Mouse (Mus musculus): ENCODE measurements around the gene Nbeal2. TPM values are rescaled to one million over a fixed set of nuclear protein-coding genes. Genes with fewer than 3 reads are reported as not detected.

Gene Nbeal2
- 1.8 TPM in 2 replicates for polyA plus RNA-seq (2011; ENCODE audit: insufficient read length, low read depth, missing spikeins)

- H3K4me1 ChIP-seq (ENCODE audit: control insufficient read depth, insufficient read depth, low read length) = peaks cover 3% of the 10 kb centered on the region; the same call in 1 of the 2 replicates
- peak; percentile 39 for TF ChIP-seq POLR2A (IDR thresholded peaks at IDR 0.05; ENCODE audit: low read depth, low read length)
- no peak for TF ChIP-seq CTCF (IDR thresholded peaks at IDR 0.05; ENCODE audit: borderline replicate concordance, insufficient read depth, low read length)
- no peak within 1 kb of the TSS for H3K27ac ChIP-seq (ENCODE audit: insufficient read depth, low read length)
- peak within 1 kb of the TSS; percentile 37 for H3K4me3 ChIP-seq (ENCODE audit: insufficient read depth, low read length)
Observed at GRCm38 (mm10) chr9:110653655-110654461, at the start of gene Nbeal2. Nbeal2 (minus strand) TSS chr9:110654161.

DNA sequence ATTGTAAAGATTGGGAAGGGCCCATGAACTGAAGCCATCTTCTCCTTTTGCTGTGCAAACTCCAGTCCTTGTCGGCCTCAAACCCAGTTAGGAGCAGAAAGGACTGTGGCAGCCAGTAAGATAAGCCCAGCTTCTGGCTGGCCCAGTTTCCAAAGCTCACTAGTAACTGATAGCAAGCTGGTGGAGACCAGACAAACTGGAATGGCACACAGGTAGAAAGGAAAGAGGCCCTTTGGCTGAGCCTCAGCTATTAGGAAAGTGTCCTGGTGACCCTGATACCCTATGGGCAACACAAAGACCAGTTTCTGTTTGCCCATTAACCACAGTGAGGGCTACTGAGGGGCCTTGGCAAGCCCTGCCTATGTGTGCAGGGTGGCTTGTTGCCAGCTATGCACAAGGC is 48.9 kb upstream of the Nbeal2 start:
- no peak overlapping the region for H3K27ac ChIP-seq (ENCODE audit: insufficient read depth, low read length)
- no peak overlapping the region for H3K4me3 ChIP-seq (ENCODE audit: insufficient read depth, low read length)
- no peaks in the 10 kb centered on the region for H3K4me1 ChIP-seq (ENCODE audit: control insufficient read depth, insufficient read depth, low read length)
- TF ChIP-seq CTCF (IDR thresholded peaks at IDR 0.05; ENCODE audit: borderline replicate concordance, insufficient read depth, low read length) (no peak), POLR2A (IDR thresholded peaks at IDR 0.05; ENCODE audit: low read depth, low read length) (no peak)

DNA sequence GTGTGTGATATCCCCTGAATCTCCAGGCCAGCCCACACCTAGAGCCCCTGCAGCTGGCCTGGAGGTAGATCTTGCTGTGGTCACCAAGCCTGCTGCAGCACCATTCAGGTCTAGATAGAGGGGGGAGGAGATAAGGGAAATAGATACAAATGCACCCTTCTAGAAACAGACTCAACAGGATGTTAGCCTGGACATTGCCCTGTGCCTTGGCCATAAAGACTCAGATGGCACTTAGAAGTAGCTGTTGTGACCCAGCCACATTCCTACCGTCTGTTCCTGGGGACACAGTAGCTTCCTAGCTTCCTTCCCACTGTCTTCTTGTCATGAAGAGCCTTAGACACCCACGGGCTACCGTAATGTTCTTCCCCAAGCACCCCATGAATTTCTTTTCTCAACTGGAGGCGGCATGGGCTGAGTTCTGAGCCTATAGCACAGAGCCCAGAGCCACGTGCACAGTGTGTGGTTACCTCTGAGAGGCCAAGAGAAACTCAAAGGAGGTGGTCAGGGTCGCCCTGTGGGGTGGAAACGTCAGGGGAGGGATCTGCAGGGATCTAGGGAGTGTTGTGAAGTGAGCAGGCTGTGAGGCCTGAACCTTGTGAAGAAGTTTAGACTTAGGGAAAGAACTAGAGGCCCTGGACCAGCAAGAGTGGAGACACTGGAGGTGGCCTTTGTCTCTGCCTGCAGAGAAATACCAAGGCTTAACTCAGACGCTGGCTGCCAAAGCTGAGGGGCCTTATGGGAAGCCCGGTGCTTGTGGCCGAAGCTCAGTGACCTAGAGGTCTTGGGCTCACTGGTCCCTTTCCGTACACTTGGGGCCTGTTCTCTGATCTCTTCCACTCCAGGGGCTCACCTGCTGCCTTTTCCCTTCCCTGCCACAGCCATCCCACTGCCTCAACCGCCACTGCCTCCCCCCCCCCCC is 47.4 kb upstream of the Nbeal2 start:
- TF ChIP-seq POLR2A (IDR thresholded peaks at IDR 0.05; ENCODE audit: low read depth, low read length) (no peak), CTCF (IDR thresholded peaks at IDR 0.05; ENCODE audit: borderline replicate concordance, insufficient read depth, low read length) (no peak)
- no peak overlapping the region for H3K4me3 ChIP-seq (ENCODE audit: insufficient read depth, low read length)
- H3K4me1 ChIP-seq (ENCODE audit: control insufficient read depth, insufficient read depth, low read length) = no peaks in the 10 kb centered on the region
- H3K27ac ChIP-seq (ENCODE audit: insufficient read depth, low read length) = no peak overlapping the region

DNA sequence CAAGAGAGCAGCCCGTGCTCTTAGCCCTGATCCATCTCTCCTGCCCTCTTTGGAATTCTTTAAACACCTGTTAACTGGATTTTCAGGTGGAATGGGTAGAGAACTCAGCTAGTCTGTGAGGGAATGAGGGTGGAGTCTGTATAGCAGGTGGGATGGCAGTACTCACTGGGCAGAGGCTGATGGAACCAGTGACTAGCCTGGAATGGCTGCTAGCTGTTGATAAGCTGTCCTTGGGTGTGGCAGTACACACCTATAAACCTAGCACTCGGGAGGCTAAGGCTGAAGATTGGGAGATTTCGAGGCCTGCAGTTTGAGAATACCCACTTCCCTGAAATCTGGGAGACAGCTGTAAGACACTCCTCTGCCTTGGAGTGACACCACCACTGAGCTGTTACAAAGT is 45.6 kb upstream of the Nbeal2 start:
- no peaks in the 10 kb centered on the region for H3K4me1 ChIP-seq (ENCODE audit: control insufficient read depth, insufficient read depth, low read length)
- TF ChIP-seq POLR2A (IDR thresholded peaks at IDR 0.05; ENCODE audit: low read depth, low read length) (no peak), CTCF (IDR thresholded peaks at IDR 0.05; ENCODE audit: borderline replicate concordance, insufficient read depth, low read length) (no peak)
- H3K4me3 ChIP-seq (ENCODE audit: insufficient read depth, low read length) = no peak overlapping the region
- no peak overlapping the region for H3K27ac ChIP-seq (ENCODE audit: insufficient read depth, low read length)

DNA sequence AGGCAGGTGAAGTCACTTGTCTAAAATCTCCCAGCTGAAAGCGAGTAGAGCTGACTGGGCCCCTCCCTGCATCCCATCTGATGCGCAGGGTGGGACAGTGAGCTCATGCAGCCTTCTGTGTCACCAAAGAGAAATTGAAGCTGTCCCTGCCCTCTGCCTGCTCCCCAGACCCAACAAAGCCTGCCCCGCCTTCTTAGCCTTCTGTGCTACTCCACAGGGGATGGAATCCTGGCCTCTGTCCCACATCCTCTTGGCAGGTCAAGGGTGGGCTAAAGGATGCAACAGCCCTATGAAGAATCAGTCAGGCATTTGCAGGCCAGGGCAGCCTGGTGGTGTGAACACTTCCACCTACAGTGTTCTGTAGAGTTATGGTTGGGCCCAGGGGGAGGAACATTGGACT is 43.5 kb upstream of the Nbeal2 start:
- TF ChIP-seq POLR2A (IDR thresholded peaks at IDR 0.05; ENCODE audit: low read depth, low read length) = no peak
- no peak for TF ChIP-seq CTCF (IDR thresholded peaks at IDR 0.05; ENCODE audit: borderline replicate concordance, insufficient read depth, low read length)
- no peak overlapping the region for H3K27ac ChIP-seq (ENCODE audit: insufficient read depth, low read length)

GRCm38 (mm10) chr9:110696427-110696826 is 42.5 kb upstream of the Nbeal2 start:
- H3K4me3 ChIP-seq (ENCODE audit: insufficient read depth, low read length) = no peak overlapping the region
- no peak for TF ChIP-seq POLR2A (IDR thresholded peaks at IDR 0.05; ENCODE audit: low read depth, low read length)
- TF ChIP-seq CTCF (IDR thresholded peaks at IDR 0.05; ENCODE audit: borderline replicate concordance, insufficient read depth, low read length) = no peak
- H3K27ac ChIP-seq (ENCODE audit: insufficient read depth, low read length) = no peak overlapping the region
- no peaks in the 10 kb centered on the region for H3K4me1 ChIP-seq (ENCODE audit: control insufficient read depth, insufficient read depth, low read length)

More for the DNA sequence above, 43.5 kb upstream of the Nbeal2 start:
- Histone ChIP-seq H3K4me1 (ENCODE audit: control insufficient read depth, insufficient read depth, low read length) (no peaks in the 10 kb centered on the region), H3K4me3 (ENCODE audit: insufficient read depth, low read length) (no peak overlapping the region)

DNA sequence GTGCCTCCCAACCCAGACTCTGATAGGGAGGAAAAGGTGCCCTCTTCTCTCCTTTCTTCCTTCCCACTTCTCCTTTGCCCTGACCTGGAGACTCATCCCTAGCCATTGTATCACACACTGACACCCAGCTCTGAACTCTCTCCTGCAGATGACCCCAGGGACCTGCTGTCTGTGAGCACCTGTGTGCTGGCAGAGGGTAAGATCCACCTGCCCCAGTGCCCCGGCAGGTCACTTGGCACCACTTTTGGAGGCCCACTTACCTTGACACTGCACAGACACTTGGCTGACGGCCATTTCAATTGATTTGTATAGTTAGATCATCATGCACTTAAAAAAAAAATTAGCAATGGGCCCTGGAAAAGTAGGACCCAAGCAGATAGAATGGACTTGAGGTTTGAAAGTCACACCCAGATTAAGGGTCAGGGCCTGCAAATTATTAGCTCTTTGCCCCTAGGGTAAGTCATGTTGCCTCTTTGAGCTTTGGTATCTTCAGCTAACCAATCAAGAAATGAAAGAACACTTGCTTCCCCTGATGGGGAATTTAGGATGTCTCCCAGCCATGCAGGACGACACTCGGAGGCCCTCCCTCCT is 41.3 kb upstream of the Nbeal2 start:
- no peak overlapping the region for H3K4me3 ChIP-seq (ENCODE audit: insufficient read depth, low read length)
- no peak for TF ChIP-seq CTCF (IDR thresholded peaks at IDR 0.05; ENCODE audit: borderline replicate concordance, insufficient read depth, low read length)
- no peak for TF ChIP-seq POLR2A (IDR thresholded peaks at IDR 0.05; ENCODE audit: low read depth, low read length)
- H3K27ac ChIP-seq (ENCODE audit: insufficient read depth, low read length) = no peak overlapping the region
- no peaks in the 10 kb centered on the region for H3K4me1 ChIP-seq (ENCODE audit: control insufficient read depth, insufficient read depth, low read length)

DNA sequence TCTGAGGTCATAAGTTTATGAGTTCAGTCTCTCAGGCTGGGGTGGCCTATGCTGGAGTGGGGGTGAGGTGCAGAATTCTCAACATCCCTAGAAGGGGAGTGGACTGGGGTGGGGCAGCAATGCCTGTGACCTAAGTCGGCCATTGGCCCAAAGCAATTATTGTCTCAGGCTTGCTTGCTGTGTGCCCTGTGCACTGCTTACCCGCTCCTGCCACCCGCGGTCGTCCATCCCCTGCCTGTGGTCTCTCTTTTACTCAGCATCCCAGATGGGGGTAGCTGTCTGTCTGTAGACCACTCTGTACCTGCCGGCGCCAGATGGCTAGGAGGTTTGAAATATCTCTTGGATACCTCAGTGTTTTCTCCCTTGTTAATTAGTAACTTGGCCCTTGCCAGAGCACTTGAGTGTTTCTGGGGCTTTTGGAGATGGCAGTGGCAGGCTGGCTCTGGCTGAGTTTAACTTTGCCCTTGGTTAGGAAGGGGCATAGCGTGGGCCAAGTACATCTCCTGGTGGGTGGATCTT is 35.4 kb upstream of the Nbeal2 start:
- H3K4me3 ChIP-seq (ENCODE audit: insufficient read depth, low read length) = no peak overlapping the region
- TF ChIP-seq POLR2A (IDR thresholded peaks at IDR 0.05; ENCODE audit: low read depth, low read length) = no peak
- H3K27ac ChIP-seq (ENCODE audit: insufficient read depth, low read length) = no peak overlapping the region
- peaks cover 13% of the 10 kb centered on the region; the same call in 1 of the 2 replicates for H3K4me1 ChIP-seq (ENCODE audit: control insufficient read depth, insufficient read depth, low read length)

DNA sequence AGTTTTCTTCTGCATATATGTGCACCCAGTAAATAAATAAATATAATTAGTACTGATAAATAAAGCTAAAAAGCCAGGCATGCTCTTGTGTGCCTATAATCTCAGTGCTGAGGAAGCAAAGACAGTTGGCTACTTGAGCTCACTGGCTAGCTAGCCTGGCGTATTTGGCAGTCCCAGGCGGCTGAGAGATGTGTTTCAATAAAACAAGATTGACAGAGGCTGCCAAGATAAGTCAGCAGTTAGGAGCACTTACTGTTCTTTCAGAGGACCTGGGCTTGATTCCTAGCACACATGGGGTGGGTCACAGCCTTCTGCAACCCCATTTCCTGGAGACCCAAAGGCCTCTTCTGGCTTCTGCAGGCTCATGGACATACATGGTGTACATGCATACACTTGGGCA is 33.9 kb upstream of the Nbeal2 start:
- Histone ChIP-seq H3K27ac (ENCODE audit: insufficient read depth, low read length) (no peak overlapping the region), H3K4me3 (ENCODE audit: insufficient read depth, low read length) (no peak overlapping the region), H3K4me1 (ENCODE audit: control insufficient read depth, insufficient read depth, low read length) (peaks cover 19% of the 10 kb centered on the region)
- TF ChIP-seq CTCF (IDR thresholded peaks at IDR 0.05; ENCODE audit: borderline replicate concordance, insufficient read depth, low read length) (no peak), POLR2A (IDR thresholded peaks at IDR 0.05; ENCODE audit: low read depth, low read length) (no peak)

Data from embryonic fibroblast, embryonic 13.5 days (primary cell).